Mouse (Mus musculus): Measurements from ENCODE around the gene Crygc.

GRCm38 (mm10) chr1:65107654-65108279 is 34.3 kb upstream of the Crygc start:
- TF ChIP-seq CTCF (IDR thresholded peaks at IDR 0.05) (no peak), POLR2A (IDR thresholded peaks at IDR 0.05; ENCODE audit: insufficient read depth, low read depth, low read length) (no peak), EP300 (IDR thresholded peaks at IDR 0.05; ENCODE audit: insufficient read depth, low read depth, low read length) (no peak)
